Mouse (Mus musculus) spleen, adult 2 months (tissue): ENCODE results near the gene Rap1gap.

Source experiments
- CTCF ChIP-seq: fragments of 200-500 bp; IDR thresholded peaks from 2 replicates; pipeline ENCODE4 v1.5.1; 2011; ENCODE audit warnings: mild to moderate bottlenecking, inconsistent platforms; ENCODE audit not compliant: insufficient read depth, insufficient read length, insufficient replicate concordance; ENCODE audit errors: extremely low read depth
- POLR2A ChIP-seq: fragments of 200-500 bp; IDR thresholded peaks from 2 replicates; pipeline ENCODE4 v1.6.1; 2011; ENCODE audit warnings: low read depth, low read length, inconsistent platforms

DNA sequence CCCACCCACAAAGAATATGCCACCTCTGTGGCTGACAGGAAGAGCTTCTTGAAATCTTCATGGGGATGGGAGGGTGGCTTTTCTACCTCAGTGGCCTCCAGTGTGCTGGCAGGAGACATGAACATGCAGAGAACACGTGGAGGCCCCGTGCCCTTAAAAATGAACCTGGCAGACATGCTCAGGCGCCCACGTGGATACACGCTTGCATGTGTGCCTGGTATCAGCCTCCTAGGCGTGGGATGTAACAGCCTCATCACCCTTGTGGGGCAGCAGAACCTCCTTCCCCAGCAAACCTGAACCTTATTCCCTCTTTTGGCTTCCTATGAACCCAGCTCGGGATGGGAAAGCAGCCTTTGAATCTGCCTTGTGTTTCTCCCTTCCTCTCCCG lies 2.4 kb downstream of the Rap1gap start:
- no peak for TF ChIP-seq POLR2A
- TF ChIP-seq CTCF: no peak
